Mouse (Mus musculus): ENCODE results near the gene Lrpprc. TPM values are rescaled to one million over a fixed set of nuclear protein-coding genes. Genes with fewer than 3 reads are reported as not detected.

The Lrpprc gene
- polyA plus RNA-seq, 1 experiment from 2014 or later, result 11.2 TPM

GRCm38 (mm10) chr17:84719105-84719504, 71.5 kb downstream of the Lrpprc start:
- H3K9me3 ChIP-seq (ENCODE audit: low read length), result no peaks in the 10 kb centered on the region
- no peak for DNase-seq (ENCODE audit: low spot score)
- H3K4me3 ChIP-seq (ENCODE audit: low read depth, low read length), result no peak overlapping the region
- H3K36me3 ChIP-seq (ENCODE audit: insufficient read depth, low read length), result no peaks in the 10 kb centered on the region; the same call in 1 of the 2 replicates
- no peak for ATAC-seq
- H3K4me1 ChIP-seq (ENCODE audit: insufficient read depth, low read depth, low read length), result no peaks in the 10 kb centered on the region
- 58% methylated on average over 3 of the region's 3 CpGs for WGBS
- H3K4me2 ChIP-seq (replicated peaks; ENCODE audit: low read depth, low read length), result no peak overlapping the region
- no peak overlapping the region for H3K9ac ChIP-seq (replicated peaks; ENCODE audit: low read depth)
- TF ChIP-seq CTCF (IDR thresholded peaks at IDR 0.05) (no peak), EP300 (IDR thresholded peaks at IDR 0.05) (no peak)
- no peak overlapping the region for H3K27ac ChIP-seq (ENCODE audit: low read length)
- no peaks in the 10 kb centered on the region for H3K27me3 ChIP-seq (replicated peaks; ENCODE audit: insufficient read depth, low read length)

DNA sequence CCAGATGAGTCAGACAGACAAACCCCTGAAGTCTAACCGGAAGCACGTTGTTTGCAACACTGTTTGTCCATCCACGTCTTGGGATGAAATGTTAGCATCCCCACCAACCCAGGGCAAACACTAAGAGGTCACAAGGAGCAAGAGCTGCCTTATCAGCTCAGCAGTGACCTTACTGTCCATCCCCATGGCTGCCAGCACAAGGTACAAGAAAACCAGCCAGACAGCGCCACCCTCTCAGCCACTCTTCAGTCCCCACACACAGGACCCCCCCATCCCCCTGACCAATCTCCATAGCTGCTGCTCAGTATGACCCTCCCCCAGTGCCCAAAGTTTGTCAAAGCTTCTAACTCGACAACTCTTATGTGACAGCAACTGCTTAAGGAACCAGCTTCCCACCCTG, 73.2 kb downstream of the Lrpprc start:
- TF ChIP-seq CTCF (IDR thresholded peaks at IDR 0.05) (no peak), EP300 (IDR thresholded peaks at IDR 0.05) (no peak)
- Histone ChIP-seq H3K4me1 (ENCODE audit: insufficient read depth, low read depth, low read length) (no peaks in the 10 kb centered on the region), H3K9ac (replicated peaks; ENCODE audit: low read depth) (no peak overlapping the region), H3K4me2 (replicated peaks; ENCODE audit: low read depth, low read length) (no peak overlapping the region), H3K4me3 (ENCODE audit: low read depth, low read length) (no peak overlapping the region), H3K36me3 (ENCODE audit: insufficient read depth, low read length) (no peaks in the 10 kb centered on the region; the same call in 1 of the 2 replicates), H3K27ac (ENCODE audit: low read length) (no peak overlapping the region), H3K9me3 (ENCODE audit: low read length) (no peaks in the 10 kb centered on the region), H3K27me3 (replicated peaks; ENCODE audit: insufficient read depth, low read length) (no peaks in the 10 kb centered on the region)
- no peak for DNase-seq (ENCODE audit: low spot score)
- ATAC-seq, result no peak
- WGBS, result 63% methylated on average over 5 of the region's 5 CpGs

DNA sequence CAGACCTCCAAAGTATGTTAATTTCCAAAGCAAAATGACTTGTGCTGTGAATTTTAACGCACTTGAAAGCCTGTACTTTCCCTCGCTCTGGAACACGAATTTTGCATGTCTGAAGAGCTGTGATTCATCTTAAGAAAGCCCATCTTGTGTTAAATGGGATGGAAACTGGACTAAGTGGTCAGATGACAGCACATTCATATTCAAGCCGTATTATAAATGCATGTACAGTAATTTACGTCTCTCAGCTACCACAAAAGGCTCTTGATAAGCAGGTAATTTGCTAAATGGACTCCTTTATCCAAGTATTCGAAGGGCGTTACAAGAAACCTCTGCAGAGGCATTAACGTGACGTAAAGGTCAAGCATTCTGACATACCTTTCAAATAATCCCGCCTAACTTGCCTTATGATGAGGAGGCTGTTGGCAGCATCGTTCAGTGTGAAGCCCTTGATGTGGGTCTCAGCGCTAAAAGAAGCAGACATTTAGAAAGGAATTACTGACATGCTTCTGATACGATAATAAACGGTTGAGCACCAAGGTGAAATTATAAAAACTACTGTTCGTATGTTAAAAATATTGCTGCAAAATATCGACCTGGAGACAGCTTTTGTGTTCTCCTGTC, 74.2 kb downstream of the Lrpprc start:
- Histone ChIP-seq H3K9ac (replicated peaks; ENCODE audit: low read depth) (no peak overlapping the region), H3K27me3 (replicated peaks; ENCODE audit: insufficient read depth, low read length) (no peaks in the 10 kb centered on the region), H3K4me3 (ENCODE audit: low read depth, low read length) (no peak overlapping the region), H3K27ac (ENCODE audit: low read length) (no peak overlapping the region), H3K4me1 (ENCODE audit: insufficient read depth, low read depth, low read length) (no peaks in the 10 kb centered on the region), H3K4me2 (replicated peaks; ENCODE audit: low read depth, low read length) (no peak overlapping the region), H3K9me3 (ENCODE audit: low read length) (no peaks in the 10 kb centered on the region), H3K36me3 (ENCODE audit: insufficient read depth, low read length) (no peaks in the 10 kb centered on the region; the same call in 1 of the 2 replicates)
- DNase-seq (ENCODE audit: low spot score), result no peak
- WGBS, result 70% methylated on average over 16 of the region's 16 CpGs
- TF ChIP-seq EP300 (IDR thresholded peaks at IDR 0.05) (no peak), CTCF (IDR thresholded peaks at IDR 0.05) (no peak)
- no peak for ATAC-seq

DNA sequence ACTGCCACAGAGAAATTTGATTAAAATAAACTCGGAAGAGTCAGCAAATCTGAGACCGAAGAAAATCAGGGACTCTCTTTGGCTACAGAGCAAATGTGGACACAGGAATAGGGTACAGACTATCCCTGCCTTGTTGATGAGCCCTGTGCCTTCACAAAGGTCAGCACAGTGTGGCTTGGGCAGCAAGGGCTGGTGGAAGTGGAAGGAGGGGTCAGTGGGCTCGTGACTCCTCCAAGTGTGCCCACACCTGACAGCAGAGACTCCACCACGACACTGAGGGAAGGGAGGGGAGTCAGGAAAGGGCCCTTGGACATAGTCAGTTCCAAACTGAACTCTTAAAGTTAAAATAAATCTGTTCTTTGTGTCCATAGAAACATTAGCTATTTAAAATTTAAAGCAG, 75.7 kb downstream of the Lrpprc start:
- Histone ChIP-seq H3K4me1 (ENCODE audit: insufficient read depth, low read depth, low read length) (no peaks in the 10 kb centered on the region), H3K4me3 (ENCODE audit: low read depth, low read length) (no peak overlapping the region), H3K9me3 (ENCODE audit: low read length) (no peaks in the 10 kb centered on the region), H3K27ac (ENCODE audit: low read length) (no peak overlapping the region), H3K36me3 (ENCODE audit: insufficient read depth, low read length) (no peaks in the 10 kb centered on the region), H3K4me2 (replicated peaks; ENCODE audit: low read depth, low read length) (no peak overlapping the region), H3K27me3 (replicated peaks; ENCODE audit: insufficient read depth, low read length) (no peaks in the 10 kb centered on the region), H3K9ac (replicated peaks; ENCODE audit: low read depth) (no peak overlapping the region)
- TF ChIP-seq EP300 (IDR thresholded peaks at IDR 0.05) (no peak), CTCF (IDR thresholded peaks at IDR 0.05) (no peak)
- DNase-seq (ENCODE audit: low spot score) (no peak), ATAC-seq (no peak)
- WGBS, result 72% methylated on average over 4 of the region's 4 CpGs

- 85% methylated on average over 18 of the region's 18 CpGs for WGBS
- no peak for ATAC-seq
- no peaks in the 10 kb centered on the region for H3K9me3 ChIP-seq (ENCODE audit: low read length)
Observed at GRCm38 (mm10) chr17:84713563-84714164, 76.9 kb downstream of the Lrpprc start.

DNA sequence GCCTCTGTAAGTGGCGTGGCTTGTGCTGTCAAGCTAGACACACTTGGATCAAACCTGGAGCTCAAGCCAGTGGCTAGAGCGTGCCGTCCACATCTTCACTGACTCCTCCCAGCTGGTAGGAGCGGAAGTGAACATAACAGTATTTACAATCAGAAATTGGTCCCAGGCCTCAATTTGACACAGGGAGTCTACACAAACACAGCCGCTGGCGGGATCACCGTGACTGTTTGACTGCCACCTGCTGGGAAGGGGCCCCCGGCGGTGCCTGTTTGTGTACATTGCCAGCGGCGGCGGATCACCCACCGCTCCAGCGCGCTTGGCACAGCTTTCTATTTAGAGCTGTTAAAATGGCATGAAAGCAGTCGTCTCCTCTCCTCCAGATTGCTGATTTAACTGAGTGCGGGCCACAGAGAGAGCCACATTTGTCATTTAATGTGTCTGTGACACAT, 81.2 kb downstream of the Lrpprc start:
- DNase-seq (ENCODE audit: low spot score) (peak; percentile 60), ATAC-seq (peak; percentile 44)
- 38% methylated on average over 17 of the region's 17 CpGs for WGBS

More at GRCm38 (mm10) chr17:84713563-84714164, 76.9 kb downstream of the Lrpprc start:
- Histone ChIP-seq H3K27ac (ENCODE audit: low read length) (no peak overlapping the region), H3K4me1 (ENCODE audit: insufficient read depth, low read depth, low read length) (no peaks in the 10 kb centered on the region), H3K4me2 (replicated peaks; ENCODE audit: low read depth, low read length) (no peak overlapping the region), H3K4me3 (ENCODE audit: low read depth, low read length) (no peak overlapping the region), H3K36me3 (ENCODE audit: insufficient read depth, low read length) (no peaks in the 10 kb centered on the region), H3K9ac (replicated peaks; ENCODE audit: low read depth) (no peak overlapping the region), H3K27me3 (replicated peaks; ENCODE audit: insufficient read depth, low read length) (no peaks in the 10 kb centered on the region)
- TF ChIP-seq CTCF (IDR thresholded peaks at IDR 0.05), result no peak
- no peak for TF ChIP-seq EP300 (IDR thresholded peaks at IDR 0.05)
- DNase-seq (ENCODE audit: low spot score), result no peak

More for the DNA sequence above, 81.2 kb downstream of the Lrpprc start:
- no peak for TF ChIP-seq EP300 (IDR thresholded peaks at IDR 0.05)
- peak; percentile 48 for TF ChIP-seq CTCF (IDR thresholded peaks at IDR 0.05)
- Histone ChIP-seq H3K4me2 (replicated peaks; ENCODE audit: low read depth, low read length) (peak overlapping the region; percentile 35), H3K27ac (ENCODE audit: low read length) (no peak overlapping the region), H3K9ac (replicated peaks; ENCODE audit: low read depth) (0 out of 2 replicates have a peak overlapping the region, but pooled peaks have one; percentile 1), H3K9me3 (ENCODE audit: low read length) (no peaks in the 10 kb centered on the region), H3K4me3 (ENCODE audit: low read depth, low read length) (no peak overlapping the region), H3K4me1 (ENCODE audit: insufficient read depth, low read depth, low read length) (no peaks in the 10 kb centered on the region), H3K27me3 (replicated peaks; ENCODE audit: insufficient read depth, low read length) (no peaks in the 10 kb centered on the region), H3K36me3 (ENCODE audit: insufficient read depth, low read length) (no peaks in the 10 kb centered on the region)
